Mouse (Mus musculus) layer of hippocampus, postnatal 10 days (tissue): ENCODE data around the gene Gm45808. TPM values are rescaled to one million over a fixed set of nuclear protein-coding genes. Genes with fewer than 3 reads are reported as not detected.
A peak's percentile ranks its signal among the peaks of the same experiment; 100 is the strongest.
"Not testable (repeated sequence)": the region's sequence is repeated elsewhere in the genome, so short reads cannot be mapped to it uniquely, and the experiment has no call there.

ENCODE experiments used
- DNase-seq, 2 experiments: peaks; one replicate each; pipeline ENCODE4 v3.0.0; 2021; ENCODE audit warnings: low spot score in 2 of 2
- total RNA-seq, 2 experiments: library from RNA; stranded (reverse); gene quantifications; 2 replicates each; pipeline ENCODE4 v1.2.3; 2021

Gene Gm45808
- total RNA-seq, 2 experiments from 2014 or later: 1.2 to 1.4 TPM

- peak; percentile 86 to 88 for DNase-seq
These were observed 23.5 kb upstream of the Gm45808 start, which contains the start of gene Nucb1 for GRCm38 (mm10) chr7:45509912-45510787. Nucb1 (minus strand) TSS chr7:45510406.

DNA sequence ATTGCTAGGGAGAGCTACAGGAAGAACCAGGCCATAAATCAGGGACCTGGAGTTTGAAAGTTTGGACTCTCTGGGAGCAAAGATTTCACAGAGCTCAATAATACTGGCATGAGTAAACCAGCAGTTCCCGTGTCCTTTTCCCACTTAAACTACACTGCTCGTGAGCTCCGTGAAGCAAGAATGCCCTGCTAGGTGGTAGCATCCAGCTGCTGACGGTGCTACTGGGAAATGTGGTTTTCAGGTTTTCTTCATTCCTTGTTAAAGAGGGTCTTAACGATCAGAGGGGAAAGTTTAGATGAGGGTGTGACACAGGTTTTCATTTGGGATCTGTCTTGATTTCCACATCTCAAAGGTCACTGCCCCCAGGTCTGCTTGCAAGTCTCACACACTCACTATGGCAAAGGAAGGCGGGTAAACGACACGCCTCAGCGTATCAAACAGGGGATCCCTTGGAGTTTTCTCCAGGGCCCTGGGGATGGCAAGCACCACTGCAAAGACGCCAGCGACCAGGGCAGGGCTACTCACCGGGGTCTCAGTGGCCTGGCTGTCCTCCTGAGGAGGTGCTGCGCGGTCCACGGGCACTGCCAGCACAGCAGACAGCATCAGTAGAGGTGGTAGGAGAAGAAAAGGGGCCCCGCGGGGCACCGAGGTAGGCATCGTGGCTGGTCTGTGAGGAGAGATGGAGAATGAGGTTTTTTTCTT is 22.7 kb upstream of the Gm45808 start:
- DNase-seq: no peak

- DNase-seq: no peak
These were observed 21.9 kb upstream of the Gm45808 start for GRCm38 (mm10) chr7:45508561-45508960.

- no peak for DNase-seq
These were observed 21.0 kb upstream of the Gm45808 start for GRCm38 (mm10) chr7:45507583-45507982.

GRCm38 (mm10) chr7:45498427-45498826 is 11.8 kb upstream of the Gm45808 start:
- no peak for DNase-seq

- DNase-seq: no peak
These were observed 7.9 kb upstream of the Gm45808 start for GRCm38 (mm10) chr7:45494548-45494947.

GRCm38 (mm10) chr7:45492951-45493350 is 6.3 kb upstream of the Gm45808 start:
- no peak for DNase-seq

DNA sequence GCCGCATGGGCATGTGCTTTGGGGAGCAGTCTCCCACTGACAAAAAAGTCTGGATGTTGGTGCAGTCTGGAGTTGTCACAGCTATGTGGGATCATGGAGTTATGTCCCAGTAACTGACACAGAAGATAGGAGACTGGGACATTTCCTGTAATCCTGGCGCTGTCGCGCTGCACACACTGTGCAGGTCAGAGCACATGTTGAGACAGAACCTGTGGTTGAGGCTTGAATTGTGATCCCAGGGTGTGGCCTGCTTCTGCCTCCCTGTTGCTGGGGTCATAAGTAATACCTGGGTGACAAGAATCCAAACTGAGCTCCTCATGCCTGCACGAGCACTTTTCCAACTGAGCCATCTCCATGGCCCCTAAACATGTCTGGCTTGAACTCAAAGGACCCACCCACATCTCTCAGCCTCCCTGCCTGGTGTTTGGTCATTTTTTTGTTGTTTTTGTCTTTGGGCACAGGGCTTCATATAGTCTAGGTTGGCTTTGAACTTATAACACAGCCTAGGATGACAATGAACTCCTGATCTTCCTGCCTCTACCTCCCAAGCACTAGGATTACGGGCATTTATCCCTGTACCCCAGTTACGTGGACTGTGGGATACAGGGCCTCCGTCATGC is 5.7 kb upstream of the Gm45808 start:
- no peak for DNase-seq

- no peak for DNase-seq
These were observed 4.7 kb upstream of the Gm45808 start for GRCm38 (mm10) chr7:45491264-45491663.

- no peak for DNase-seq
These were observed 4.2 kb upstream of the Gm45808 start for GRCm38 (mm10) chr7:45490822-45491221.

GRCm38 (mm10) chr7:45489578-45489977 is 3.0 kb upstream of the Gm45808 start:
- no peak for DNase-seq

- peak; percentile 46 to 56 for DNase-seq
These were observed 1.9 kb upstream of the Gm45808 start, which contains the start of gene Dhdh for GRCm38 (mm10) chr7:45488293-45489204. Dhdh (minus strand) TSS chr7:45488805.

- no peak for DNase-seq
These were observed 1.3 kb upstream of the Gm45808 start for GRCm38 (mm10) chr7:45487861-45488292.

DNA sequence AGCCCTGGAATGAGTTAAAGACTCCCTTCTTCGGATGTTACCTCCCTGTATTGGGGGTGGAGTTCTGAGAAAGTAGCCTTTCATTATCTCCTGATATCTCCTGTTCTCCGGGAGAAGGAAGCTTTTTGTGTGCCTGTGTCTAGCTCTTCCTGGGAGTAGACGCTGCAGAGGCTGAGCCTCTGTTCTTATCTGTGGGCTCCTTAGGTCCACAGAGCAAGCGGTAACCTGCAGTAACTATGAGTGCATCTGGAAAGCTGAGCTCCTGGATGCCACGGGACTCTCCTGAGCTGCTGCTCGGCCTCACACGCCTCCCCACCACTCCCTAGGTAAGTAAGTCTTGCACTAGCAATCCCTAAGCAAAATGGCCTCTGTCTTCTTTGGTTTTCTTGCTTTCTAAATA is 453 bp downstream of the Gm45808 start:
- DNase-seq: no peak

- DNase-seq: not testable (repeated sequence)
These were observed 1.6 kb downstream of the Gm45808 start for GRCm38 (mm10) chr7:45484985-45485384.

- DNase-seq: no peak
These were observed 4.4 kb downstream of the Gm45808 start for GRCm38 (mm10) chr7:45482166-45482565.

GRCm38 (mm10) chr7:45481374-45481927 is 5.2 kb downstream of the Gm45808 start, which contains the start of gene Tulp2:
Tulp2 (plus strand) TSS chr7:45481877.
- peak; percentile 61 to 69 for DNase-seq

DNA sequence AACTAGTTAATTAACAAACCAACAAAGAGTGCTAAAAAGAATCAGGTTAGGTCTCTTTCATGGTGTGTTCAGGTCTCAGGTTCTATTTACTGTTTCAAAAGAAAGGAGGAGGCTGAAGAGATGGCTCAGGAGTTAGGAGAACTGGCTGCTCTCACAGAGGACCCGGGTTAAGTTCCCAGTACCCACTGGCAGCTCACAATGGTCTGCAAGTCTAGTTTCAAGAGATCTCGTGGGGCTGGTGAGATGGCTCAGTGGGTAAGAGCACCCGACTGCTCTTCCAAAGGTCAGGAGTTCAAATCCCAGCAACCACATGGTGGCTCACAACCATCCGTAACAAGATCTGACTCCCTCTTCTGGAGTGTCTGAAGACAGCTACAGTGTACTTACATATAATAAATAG is 6.3 kb downstream of the Gm45808 start:
- DNase-seq: not testable (repeated sequence)

GRCm38 (mm10) chr7:45478774-45479173 is 7.8 kb downstream of the Gm45808 start:
- no peak for DNase-seq

GRCm38 (mm10) chr7:45477003-45477402 is 9.6 kb downstream of the Gm45808 start:
- DNase-seq: peak; percentile 65 to 74
